Mouse (Mus musculus): ENCODE data around the gene Fpr-rs6. TPM values are rescaled to one million over a fixed set of nuclear protein-coding genes. Genes with fewer than 3 reads are reported as not detected.

Fpr-rs6 gene
- polyA plus RNA-seq (2017; shearing (Covaris generic)), result not detected

GRCm38 (mm10) chr17:20182997-20183396, at the start of gene Fpr-rs6:
TSS of gene Fpr-rs6 (minus strand) at chr17:20183097.

Other genes starting within 250 kb of the Fpr-rs6 start
- 0.13 TPM for gene Vmn2r104, start 134.8 kb downstream of the Fpr-rs6 start, polyA plus RNA-seq (2017; shearing (Covaris generic))
- not detected for gene Fpr-rs7, start 68.9 kb downstream of the Fpr-rs6 start, polyA plus RNA-seq (2017; shearing (Covaris generic))
- gene Vmn2r105, start 52.0 kb upstream of the Fpr-rs6 start, polyA plus RNA-seq (2017; shearing (Covaris generic)), result not detected
- gene Vmn2r106, start 102.5 kb upstream of the Fpr-rs6 start, polyA plus RNA-seq (2017; shearing (Covaris generic)), result not detected
- gene Vmn2r107, start 162.1 kb upstream of the Fpr-rs6 start, polyA plus RNA-seq (2017; shearing (Covaris generic)), result not detected
- not detected for gene Vmn1r224, start 231.0 kb upstream of the Fpr-rs6 start, polyA plus RNA-seq (2017; shearing (Covaris generic))

All from effector memory CD4-positive, alpha-beta T cell, adult 7 months (primary cell).